Mouse (Mus musculus) stomach, postnatal 0 days (tissue): ENCODE data around the gene Orc5. TPM values are rescaled to one million over a fixed set of nuclear protein-coding genes. Genes with fewer than 3 reads are reported as not detected.
A peak's percentile ranks its signal among the peaks of the same experiment; 100 is the strongest.
"Not testable (repeated sequence)": the region's sequence is repeated elsewhere in the genome, so short reads cannot be mapped to it uniquely, and the experiment has no call there.

ENCODE experiments used
- ATAC-seq: fragments of 200-750 bp; cut with Nextera tagmentation; 2 replicates; pipeline ENCODE4 v1.8.0; 2017; ENCODE audit not compliant: low FRiP score, low TSS enrichment
- DNase-seq: peaks from one replicate; pipeline ENCODE4 v3.0.0-alpha.2; 2016; ENCODE audit warnings: low spot score
- H3K27ac ChIP-seq: fragments of 300-500 bp; sonication (generic); replicated peaks from 2 replicates; pipeline ENCODE4 v1.5.1; 2014; ENCODE audit warnings: mild to moderate bottlenecking, control low read depth
- H3K27me3 ChIP-seq: fragments of 300-500 bp; sonication (generic); 2 replicates; pipeline ENCODE4 v1.6.1; 2014; ENCODE audit warnings: low read length; ENCODE audit not compliant: control insufficient read depth, insufficient read depth
- H3K36me3 ChIP-seq: fragments of 300-500 bp; sonication (generic); 2 replicates; pipeline ENCODE4 v1.6.1; 2014; ENCODE audit warnings: low read length, mixed read lengths; ENCODE audit not compliant: control insufficient read depth, insufficient read depth
- H3K4me1 ChIP-seq: fragments of 300-500 bp; sonication (generic); replicated peaks from 2 replicates; pipeline ENCODE4 v1.6.1; 2014; ENCODE audit warnings: antibody characterized with exemption; ENCODE audit not compliant: control insufficient read depth, insufficient read depth
- H3K4me2 ChIP-seq: fragments of 300-500 bp; sonication (generic); replicated peaks from 2 replicates; pipeline ENCODE4 v1.6.1; 2014; ENCODE audit warnings: low read depth, mild to moderate bottlenecking, control low read depth, moderate library complexity
- H3K4me3 ChIP-seq: fragments of 300-500 bp; sonication (generic); 2 replicates; pipeline ENCODE4 v1.5.1; 2014; ENCODE audit warnings: low read depth, low read length, control low read depth
- H3K9ac ChIP-seq: fragments of 300-500 bp; sonication (generic); 2 replicates; pipeline ENCODE4 v1.6.1; 2014; ENCODE audit warnings: mild to moderate bottlenecking, low read length, control low read depth, mixed read lengths
- H3K9me3 ChIP-seq: fragments of 300-500 bp; sonication (generic); 2 replicates; pipeline ENCODE4 v1.6.1; 2016; ENCODE audit warnings: low read length; ENCODE audit not compliant: control insufficient read depth
- CTCF ChIP-seq: IDR thresholded peaks from 2 replicates; pipeline ENCODE4 v1.5.1; 2016; ENCODE audit warnings: antibody characterized with exemption, low read depth, mild to moderate bottlenecking, moderate library complexity
- EP300 ChIP-seq: optimal IDR thresholded peaks from 2 replicates; pipeline ENCODE3; 2016; ENCODE audit warnings: antibody characterized with exemption
- WGBS: fragments of 180-500 bp; shearing (Covaris S2); extraction: QIAGEN DNeasy Blood & Tissue Kit; methylation state at CpG from one replicate; pipeline ENCODE4 v1.1.7; 2014; 5-methylcytosine and 5-hydroxymethylcytosine counted together
- polyA plus RNA-seq: library from polyadenylated mRNA; unstranded; fragments of >200 nt; fragmentation: Nextera tagmentation; extraction: Ambion mirVana; gene quantifications from 2 replicates; pipeline ENCODE4 v1.2.1, GENCODE M21; 2015

Orc5 gene
- polyA plus RNA-seq, 1 experiment from 2014 or later, result 21.6 TPM

DNA sequence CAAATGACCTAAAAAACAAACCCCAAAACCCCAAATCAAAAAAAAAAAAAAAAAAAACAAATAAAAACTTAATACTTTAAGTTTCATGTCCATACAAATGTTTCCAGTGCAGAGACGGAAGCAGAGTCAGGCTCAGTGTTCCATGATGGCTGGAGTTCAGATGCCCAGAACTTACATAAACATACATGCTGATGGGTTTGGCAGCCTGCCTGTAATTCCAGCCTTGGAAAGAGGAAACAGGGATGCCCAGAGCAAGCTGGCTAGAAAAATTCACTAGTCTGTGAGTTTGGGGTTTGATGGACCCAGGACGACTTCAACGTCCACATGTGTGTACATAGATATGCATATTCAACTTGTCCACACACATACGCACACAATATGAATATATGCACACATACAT is 27.6 kb downstream of the Orc5 start:
- no peak overlapping the region for H3K4me3 ChIP-seq
- H3K4me1 ChIP-seq, result no peaks in the 10 kb centered on the region
- no peaks in the 10 kb centered on the region for H3K9me3 ChIP-seq
- ATAC-seq (no peak), DNase-seq (no peak)
- no peaks in the 10 kb centered on the region for H3K27me3 ChIP-seq
- H3K9ac ChIP-seq, result no peak overlapping the region
- no peak overlapping the region for H3K27ac ChIP-seq
- H3K36me3 ChIP-seq, result no peaks in the 10 kb centered on the region
- no peak overlapping the region for H3K4me2 ChIP-seq
- TF ChIP-seq CTCF (no peak), EP300 (no peak)
- 75% methylated on average over 4 of the region's 4 CpGs for WGBS

DNA sequence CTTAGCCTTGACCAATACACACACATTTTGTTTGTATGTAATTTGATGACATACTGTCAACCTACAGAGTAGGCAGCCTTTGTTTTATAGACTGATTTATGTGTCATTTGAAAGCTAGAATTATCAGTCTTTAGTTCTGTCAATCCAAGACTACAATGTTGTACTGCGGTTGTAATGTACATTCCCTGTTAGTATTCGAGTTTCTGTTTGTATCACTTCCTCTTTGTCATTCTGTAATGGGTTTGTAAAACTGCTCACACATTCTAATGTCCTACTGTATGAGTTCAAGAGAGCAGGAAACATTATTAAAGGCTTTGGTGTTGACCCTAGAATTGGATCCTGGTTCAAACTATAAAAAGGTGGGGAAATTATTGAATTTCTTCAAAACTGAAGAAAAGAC is 30.5 kb downstream of the Orc5 start:
- 87% methylated on average over 2 of the region's 2 CpGs for WGBS
- H3K4me1 ChIP-seq, result no peaks in the 10 kb centered on the region
- no peaks in the 10 kb centered on the region for H3K27me3 ChIP-seq
- H3K9ac ChIP-seq, result no peak overlapping the region
- no peaks in the 10 kb centered on the region; the same call in 1 of the 2 replicates for H3K36me3 ChIP-seq
- no peak for DNase-seq
- no peaks in the 10 kb centered on the region for H3K9me3 ChIP-seq
- H3K27ac ChIP-seq, result no peak overlapping the region
- ATAC-seq, result no peak
- H3K4me3 ChIP-seq, result no peak overlapping the region
- no peak overlapping the region for H3K4me2 ChIP-seq
- TF ChIP-seq EP300 (no peak), CTCF (no peak)

DNA sequence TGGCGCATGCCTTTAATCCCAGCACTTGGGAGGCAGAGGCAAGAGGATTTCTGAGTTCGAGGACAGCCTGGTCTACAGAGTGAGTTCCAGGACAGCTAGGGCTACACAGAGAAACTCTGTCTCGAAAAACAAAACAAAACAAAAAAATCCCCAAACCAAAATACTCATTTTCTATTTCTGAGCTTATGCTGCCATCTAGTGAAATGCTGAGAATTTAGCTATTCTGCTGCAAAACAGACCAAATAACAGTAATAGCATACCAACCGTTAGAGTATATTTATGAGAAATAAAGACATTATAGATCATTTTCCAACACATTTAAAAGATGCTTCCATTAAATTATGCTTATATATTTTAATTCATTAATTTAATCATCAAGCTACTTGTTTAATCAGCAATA is 34.5 kb downstream of the Orc5 start:
- H3K4me3 ChIP-seq, DNase-seq, H3K9me3 ChIP-seq, H3K9ac ChIP-seq, H3K27me3 ChIP-seq, ATAC-seq, H3K36me3 ChIP-seq, H3K4me2 ChIP-seq, H3K27ac ChIP-seq, H3K4me1 ChIP-seq: not testable (repeated sequence)
- 77% methylated on average over 4 of the region's 4 CpGs for WGBS
- TF ChIP-seq CTCF, result peak; percentile 51

DNA sequence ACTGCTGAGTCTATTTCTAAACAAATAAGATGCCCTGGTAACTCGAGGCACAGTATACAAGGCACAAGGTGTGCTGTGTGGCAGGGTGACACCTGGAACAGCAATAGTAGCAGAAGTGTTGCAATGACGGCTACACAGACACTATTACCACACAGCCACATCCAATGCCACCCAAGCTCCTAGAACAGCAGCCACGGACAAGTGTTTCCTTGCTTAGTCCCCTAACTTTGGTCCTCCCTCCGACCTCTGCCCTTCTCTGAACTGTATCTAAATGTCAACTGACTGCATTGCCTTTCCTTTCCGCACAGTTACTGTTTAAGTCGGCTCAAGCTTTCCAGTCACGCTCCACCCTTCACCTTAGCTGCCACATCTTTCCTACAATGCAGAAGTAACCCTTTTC is 36.0 kb downstream of the Orc5 start:
- not testable (repeated sequence) for H3K27ac ChIP-seq, H3K4me3 ChIP-seq, H3K27me3 ChIP-seq, H3K9ac ChIP-seq, H3K4me2 ChIP-seq, H3K36me3 ChIP-seq, DNase-seq, ATAC-seq, H3K9me3 ChIP-seq, H3K4me1 ChIP-seq
- WGBS, result no CpG with 5 or more reads among the region's 7 CpGs

DNA sequence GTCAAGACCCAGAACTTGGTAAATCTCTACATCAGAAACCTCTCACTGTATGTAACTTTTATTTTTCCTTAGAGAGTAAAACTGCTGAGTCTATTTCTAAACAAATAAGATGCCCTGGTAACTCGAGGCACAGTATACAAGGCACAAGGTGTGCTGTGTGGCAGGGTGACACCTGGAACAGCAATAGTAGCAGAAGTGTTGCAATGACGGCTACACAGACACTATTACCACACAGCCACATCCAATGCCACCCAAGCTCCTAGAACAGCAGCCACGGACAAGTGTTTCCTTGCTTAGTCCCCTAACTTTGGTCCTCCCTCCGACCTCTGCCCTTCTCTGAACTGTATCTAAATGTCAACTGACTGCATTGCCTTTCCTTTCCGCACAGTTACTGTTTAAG is 37.6 kb downstream of the Orc5 start:
- not testable (repeated sequence) for H3K4me2 ChIP-seq, ATAC-seq, H3K27ac ChIP-seq, H3K4me1 ChIP-seq, H3K9me3 ChIP-seq, H3K27me3 ChIP-seq, H3K9ac ChIP-seq, DNase-seq, H3K36me3 ChIP-seq, H3K4me3 ChIP-seq
- WGBS, result no CpG with 5 or more reads among the region's 5 CpGs

DNA sequence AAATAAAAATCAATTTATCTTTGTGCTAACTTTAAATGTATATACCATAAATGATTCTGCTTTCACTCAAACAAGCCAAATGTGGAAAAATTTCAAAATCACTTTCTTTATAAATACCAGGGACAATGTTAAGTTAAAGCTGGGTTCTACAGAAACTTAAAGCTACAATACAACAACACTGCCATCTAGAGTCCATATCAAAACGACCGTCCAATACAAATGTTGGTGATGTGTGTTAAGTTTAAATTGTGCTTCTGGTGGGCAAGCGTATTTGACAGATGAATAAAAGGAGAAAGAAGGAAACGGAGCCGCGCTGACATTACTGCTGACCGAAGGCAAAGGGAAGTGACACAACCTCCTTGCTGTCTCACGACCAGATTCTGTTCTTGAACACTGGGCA is 38.4 kb downstream of the Orc5 start:
- ATAC-seq, result no peak
- no peaks in the 10 kb centered on the region for H3K27me3 ChIP-seq
- H3K4me3 ChIP-seq, result no peak overlapping the region
- no peaks in the 10 kb centered on the region for H3K4me1 ChIP-seq
- no peaks in the 10 kb centered on the region for H3K9me3 ChIP-seq
- H3K9ac ChIP-seq, result no peak overlapping the region
- TF ChIP-seq EP300 (no peak), CTCF (peak; percentile 72)
- 52% methylated on average over 8 of the region's 8 CpGs for WGBS
- no peak overlapping the region for H3K27ac ChIP-seq
- no peak for DNase-seq
- no peak overlapping the region for H3K4me2 ChIP-seq
- peaks cover 3% of the 10 kb centered on the region; the same call in 1 of the 2 replicates for H3K36me3 ChIP-seq
